Mouse (Mus musculus): ENCODE data around the gene Wnt4.

- TF ChIP-seq CTCF (IDR thresholded peaks at IDR 0.05; ENCODE audit: extremely low read depth, insufficient read depth, insufficient read length, insufficient replicate concordance) = no peak
- no peak for TF ChIP-seq POLR2A (IDR thresholded peaks at IDR 0.05; ENCODE audit: low read depth, low read length)
Observed at GRCm38 (mm10) chr4:137285876-137286661, 8.8 kb downstream of the Wnt4 start.

All from spleen, adult 2 months (tissue).